Mouse (Mus musculus): Measurements from ENCODE around the gene Cldn34c3. TPM values are rescaled to one million over a fixed set of nuclear protein-coding genes. Genes with fewer than 3 reads are reported as not detected.
"Not testable (repeated sequence)": the region's sequence is repeated elsewhere in the genome, so short reads cannot be mapped to it uniquely, and the experiment has no call there.

Cldn34c3 gene
- 11.4 and 15.1 TPM in 2 replicates for polyA plus RNA-seq (2012; rRNA removed)

- H3K27ac ChIP-seq (ENCODE audit: control insufficient read depth, insufficient read depth, low read depth, low read length); H3K27me3 ChIP-seq (ENCODE audit: control insufficient read depth, insufficient read depth, low read length); H3K4me1 ChIP-seq (ENCODE audit: control insufficient read depth, insufficient read depth, low read length); H3K4me3 ChIP-seq (ENCODE audit: control insufficient read depth, low read depth, low read length); H3K36me3 ChIP-seq (ENCODE audit: control insufficient read depth, insufficient read depth, low read length): not testable (repeated sequence)
Measured at GRCm38 (mm10) chrX:123793365-123793764, at the start of gene Cldn34c3. Cldn34c3 (plus strand) TSS chrX:123793665.

Other genes starting within 250 kb of the Cldn34c3 start
- gene Cldn34c2, start 212.0 kb upstream of the Cldn34c3 start, polyA plus RNA-seq (2012; rRNA removed), result 2.9 and 8.8 TPM in 2 replicates
- 0.38 and 0.77 TPM in 2 replicates for gene Gm17467, start 88.9 kb upstream of the Cldn34c3 start, polyA plus RNA-seq (2012; rRNA removed)